Mouse (Mus musculus) cerebellum, adult 2 months (tissue): ENCODE results near the gene Rdh16.

ENCODE experiments used
- CTCF ChIP-seq: fragments of 200-500 bp; IDR thresholded peaks from 2 replicates; pipeline ENCODE4 v1.5.1; 2011; ENCODE audit warnings: low read depth, mild to moderate bottlenecking, control low read depth, low read length, moderate library complexity, borderline replicate concordance; ENCODE audit not compliant: insufficient read depth
- POLR2A ChIP-seq: fragments of 200-500 bp; IDR thresholded peaks from 2 replicates; pipeline ENCODE4 v1.6.1; 2011; ENCODE audit warnings: low read length, control low read depth, borderline replicate concordance; ENCODE audit not compliant: insufficient read depth

- no peak for TF ChIP-seq CTCF
- TF ChIP-seq POLR2A: no peak
Observed at GRCm38 (mm10) chr10:127848089-127848488, 47.1 kb downstream of the Rdh16 start.
